Mouse (Mus musculus): ENCODE measurements around the gene Fancc.

DNA sequence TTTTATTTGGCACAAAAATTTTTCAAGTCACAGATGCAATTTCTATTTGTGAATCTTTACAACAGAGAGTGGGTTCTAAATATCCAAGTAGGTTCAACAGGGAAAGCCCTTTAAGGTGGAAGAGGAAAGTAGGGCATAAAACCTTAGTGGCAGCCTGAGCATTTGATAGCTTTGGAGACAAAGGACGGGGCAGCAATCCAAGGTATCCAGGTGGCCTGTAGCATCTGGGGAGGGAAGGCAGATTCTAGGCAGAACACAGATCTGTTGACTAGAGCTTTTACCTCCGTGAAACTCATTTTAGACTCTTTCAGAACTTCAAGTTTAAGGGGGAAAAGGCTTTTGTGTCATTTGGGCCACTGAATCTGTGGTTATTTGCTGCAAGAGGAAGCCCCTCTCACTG, 111.8 kb downstream of the Fancc start:
- TF ChIP-seq POLR2A (IDR thresholded peaks at IDR 0.05; ENCODE audit: borderline replicate concordance, extremely low read depth, low read depth, low read length), result no peak
- TF ChIP-seq CTCF (IDR thresholded peaks at IDR 0.05; ENCODE audit: insufficient read depth, low read length), result no peak
